Mouse (Mus musculus): ENCODE measurements around the gene Ubl7.
A peak's percentile ranks its signal among the peaks of the same experiment; 100 is the strongest.

Gene Ubl7

DNA sequence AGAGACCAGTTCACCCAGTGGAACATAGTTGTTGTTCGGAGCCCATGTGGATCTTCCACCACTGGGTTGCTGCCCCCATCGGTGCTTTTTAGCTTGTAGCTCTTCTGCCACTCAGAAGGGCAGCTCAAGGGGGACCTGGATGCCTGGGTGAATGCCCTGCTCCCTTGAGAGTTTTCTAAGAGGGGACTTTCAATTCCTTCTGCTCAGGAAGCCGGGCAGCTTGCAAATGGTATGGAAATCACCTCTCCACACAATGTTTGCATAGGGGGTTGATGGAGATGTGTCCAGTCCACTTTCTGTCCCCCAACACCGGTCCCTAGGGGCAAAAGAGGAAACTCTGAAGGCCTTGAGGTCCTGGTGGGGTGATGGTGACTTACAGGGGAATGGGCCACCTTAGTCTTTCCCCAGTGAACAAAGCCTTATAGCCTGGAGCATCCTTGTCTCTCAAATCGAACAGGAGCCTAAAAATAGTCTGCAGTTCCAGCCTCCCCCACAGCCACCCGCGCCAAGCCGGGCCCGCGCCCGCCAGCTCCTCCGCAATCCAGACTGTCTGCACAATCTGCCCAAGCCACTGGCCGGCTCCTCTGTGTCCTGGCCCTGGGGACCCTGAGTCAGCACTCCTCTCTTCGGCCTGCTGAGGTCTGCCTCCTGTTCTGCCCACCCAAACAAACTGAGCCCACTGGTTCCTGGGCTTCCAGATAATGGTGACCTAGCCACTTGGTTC, 56.6 kb downstream of the Ubl7 start:
- DNase-seq = no peak

- no peak for DNase-seq
Measured at GRCm38 (mm10) chr9:57968166-57968771, 57.5 kb downstream of the Ubl7 start.

GRCm38 (mm10) chr9:57968783-57969542, 58.2 kb downstream of the Ubl7 start:
- no peak for DNase-seq

DNA sequence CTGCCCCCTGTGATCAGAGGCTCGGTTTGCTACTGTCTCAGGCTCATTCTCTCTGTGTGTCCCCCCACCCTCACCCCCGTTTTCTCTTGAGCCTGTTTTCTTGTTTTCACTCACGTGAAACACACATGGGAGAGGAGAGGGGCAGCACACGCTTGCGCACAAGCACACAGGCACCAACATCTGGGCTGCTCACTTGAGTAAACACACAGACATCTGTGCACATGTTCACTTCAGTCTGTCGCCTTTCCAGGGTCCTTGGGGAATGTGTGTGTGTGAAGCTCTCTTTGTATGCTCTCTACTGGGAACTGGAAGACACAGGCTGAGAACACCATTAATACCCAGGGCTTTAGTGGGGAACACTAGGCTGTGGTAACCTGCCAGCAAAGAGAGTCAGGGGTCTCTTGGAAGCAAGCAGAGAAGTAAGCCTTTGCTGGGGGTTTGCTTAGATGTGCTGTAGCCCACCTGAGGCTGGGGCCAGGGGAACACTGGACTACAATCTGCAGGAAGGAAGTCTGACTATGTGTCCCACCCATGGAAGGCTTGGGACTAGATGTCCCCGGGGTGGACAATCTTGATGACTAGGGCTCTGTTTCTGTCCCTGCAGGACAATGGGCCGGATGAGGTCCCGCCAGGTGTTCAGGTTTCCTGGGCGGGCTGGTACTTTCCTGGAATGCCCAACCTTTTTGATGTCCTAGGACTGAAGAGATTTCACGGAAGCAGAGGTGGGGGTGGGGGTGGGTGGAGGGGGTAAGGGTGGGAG, 59.1 kb downstream of the Ubl7 start:
- DNase-seq = peak in 1 of 2 experiments; percentile 69

DNA sequence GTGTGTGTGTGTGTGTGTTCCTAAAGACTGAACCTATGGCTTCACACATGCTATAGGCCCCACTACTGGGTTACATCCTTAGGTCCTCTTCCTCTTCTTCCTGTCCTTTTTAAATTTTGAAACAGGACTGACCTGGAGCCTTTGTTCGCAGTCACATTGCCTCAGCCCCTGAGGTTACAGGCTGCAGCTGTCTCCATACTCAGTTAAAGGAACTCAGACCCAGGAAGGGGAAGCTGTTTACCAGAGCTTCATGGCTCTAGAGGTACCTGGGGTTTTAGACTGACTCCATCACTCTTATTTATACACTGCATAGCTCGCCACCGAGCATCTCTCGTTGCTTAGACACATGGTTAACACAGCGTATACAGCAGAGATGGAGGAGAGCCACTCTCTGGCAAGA, 60.6 kb downstream of the Ubl7 start:
- DNase-seq = no peak

DNA sequence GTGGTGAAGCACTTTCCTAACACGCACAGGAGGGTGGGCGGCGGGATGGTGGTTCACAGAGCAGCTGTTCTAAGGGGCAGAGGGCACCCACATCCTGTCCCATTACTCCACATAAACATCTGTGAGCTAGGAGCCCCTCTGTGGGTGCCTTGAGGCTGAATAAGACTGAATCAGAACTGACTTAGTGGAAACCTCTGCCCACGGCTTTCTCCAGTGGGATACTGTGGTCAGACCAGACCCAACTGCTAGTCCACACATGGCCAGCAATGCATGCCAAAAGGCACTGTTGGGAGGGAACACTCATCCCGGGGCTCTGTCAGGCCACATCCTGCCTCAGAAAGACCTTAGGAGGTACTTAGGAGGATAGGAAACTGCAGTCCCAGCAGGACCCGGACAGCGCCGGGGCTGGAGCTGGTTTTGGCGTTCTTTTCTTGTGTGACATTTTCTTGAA, 61.4 kb downstream of the Ubl7 start:
- DNase-seq = no peak

- no peak for DNase-seq
Measured at GRCm38 (mm10) chr9:57972776-57973439, 62.1 kb downstream of the Ubl7 start.

DNA sequence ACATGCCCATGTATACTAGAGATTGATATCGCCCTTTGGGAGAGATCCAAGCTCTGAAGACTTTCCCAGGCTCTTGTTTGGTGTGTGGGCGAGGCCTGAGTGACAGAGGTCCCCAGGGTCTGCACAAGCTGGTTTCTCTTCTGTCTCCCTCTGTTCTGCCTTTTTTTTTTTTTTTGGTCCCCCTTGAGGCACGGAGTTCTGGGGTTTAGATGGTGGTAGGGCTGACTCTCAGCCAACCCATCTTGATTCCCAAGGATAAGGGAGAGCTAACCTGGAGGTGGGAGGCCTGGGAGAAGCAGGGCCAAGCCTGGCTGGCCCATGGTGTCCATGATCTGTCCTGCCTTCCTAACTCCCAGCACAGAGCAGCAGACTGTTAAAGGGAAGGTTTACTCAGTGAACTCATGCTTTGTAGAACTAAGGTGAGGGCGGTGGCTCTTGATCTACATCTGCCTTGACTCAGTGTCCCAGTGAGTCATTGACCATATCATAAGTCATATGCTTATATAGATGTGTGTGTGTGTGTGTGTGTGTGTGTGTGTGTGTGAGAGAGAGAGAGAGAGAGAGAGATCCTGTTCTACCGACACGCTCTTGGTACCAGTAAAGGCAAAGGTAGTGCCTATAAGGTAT, 62.8 kb downstream of the Ubl7 start:
- no peak for DNase-seq

- no peak for DNase-seq
Measured at GRCm38 (mm10) chr9:57974221-57974620, 63.4 kb downstream of the Ubl7 start.

DNA sequence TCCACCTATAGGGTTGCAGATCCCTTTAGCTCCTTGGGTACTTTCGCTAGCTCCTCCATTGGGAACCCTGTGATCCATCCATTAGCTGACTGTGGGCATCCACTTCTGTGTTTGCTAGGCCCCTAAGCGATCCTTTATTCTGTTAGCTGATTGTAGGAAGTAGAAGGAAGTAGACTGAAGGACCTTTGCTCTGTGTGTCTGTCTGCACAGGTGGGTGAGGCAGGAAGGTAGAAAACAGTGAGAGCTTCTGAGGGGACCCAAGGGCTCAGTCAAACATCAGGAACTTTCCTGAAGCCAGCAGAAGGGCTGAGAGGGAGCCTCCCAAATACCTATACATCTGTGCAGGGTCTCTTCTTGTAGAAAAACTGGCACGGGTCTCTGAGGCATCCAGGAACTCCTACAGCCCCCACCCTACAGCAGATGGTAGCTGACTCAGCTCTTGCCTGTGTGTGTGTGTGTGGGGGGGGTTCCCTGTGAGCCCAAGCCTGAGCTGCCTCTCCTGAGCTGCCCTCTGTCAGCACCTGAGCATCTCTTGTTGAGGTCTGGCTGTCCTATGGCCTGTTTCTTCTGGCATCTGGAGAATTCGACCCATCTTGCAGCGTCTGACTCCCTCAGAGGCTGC, 64.5 kb downstream of the Ubl7 start:
- DNase-seq = no peak

GRCm38 (mm10) chr9:57978025-57978424, 67.2 kb downstream of the Ubl7 start:
- DNase-seq = no peak

DNA sequence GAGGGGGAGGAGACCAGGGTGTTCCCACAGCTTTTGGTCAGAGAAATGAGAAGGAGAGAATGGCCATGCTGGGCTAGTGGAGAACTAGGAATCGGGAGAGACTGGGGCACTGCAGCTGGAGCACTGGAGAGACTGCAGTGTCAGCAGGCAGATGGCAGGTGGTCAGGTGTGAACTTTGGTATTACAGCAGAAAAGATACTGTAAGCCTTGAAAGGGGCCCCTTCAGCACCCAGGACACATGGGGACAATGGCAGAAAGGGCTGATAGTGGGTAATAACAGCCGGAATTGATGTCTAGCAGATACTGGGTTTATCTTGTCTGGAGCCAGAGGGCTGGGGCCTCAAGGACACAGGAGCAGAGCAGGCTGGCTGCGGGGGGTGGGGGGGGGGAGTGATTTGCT, 68.1 kb downstream of the Ubl7 start:
- no peak for DNase-seq

Measured in lung, postnatal 4 days (tissue).